Mouse (Mus musculus) fat pad, adult 2 months (tissue): Measurements from ENCODE around the gene Muc16.
A peak's percentile ranks its signal among the peaks of the same experiment; 100 is the strongest.

Source experiments
- DNase-seq: peaks from one replicate; pipeline ENCODE4 v3.0.0-alpha.2; 2011; ENCODE audit warnings: low read depth, low spot score; ENCODE audit errors: extremely low read depth

The Muc16 gene

GRCm38 (mm10) chr9:18674480-18675154 lies at the start of gene Muc16:
Gene Muc16, minus strand, starts transcription at chr9:18674530.
- DNase-seq, result no peak

GRCm38 (mm10) chr9:18722712-18723099 lies 48.4 kb upstream of the Muc16 start:
- no peak for DNase-seq

- no peak for DNase-seq
Measured at GRCm38 (mm10) chr9:18721931-18722711, 47.8 kb upstream of the Muc16 start.

GRCm38 (mm10) chr9:18721011-18721410 lies 46.7 kb upstream of the Muc16 start:
- DNase-seq, result no peak

- no peak for DNase-seq
Measured at GRCm38 (mm10) chr9:18705628-18706027, 31.3 kb upstream of the Muc16 start.

- DNase-seq, result no peak
Measured at GRCm38 (mm10) chr9:18598366-18598765, 76.0 kb downstream of the Muc16 start.

- DNase-seq, result no peak
Measured at GRCm38 (mm10) chr9:18508098-18508497, 166.2 kb downstream of the Muc16 start.

GRCm38 (mm10) chr9:18478168-18478567 lies 196.2 kb downstream of the Muc16 start, which contains the start of the genes Zfp558 and Mbd3l1:
Gene Zfp558, minus strand, starts transcription at chr9:18478268.
Gene Mbd3l1, plus strand, starts transcription at chr9:18478359.
- DNase-seq, result no peak

- DNase-seq, result peak; percentile 13
Measured at GRCm38 (mm10) chr9:18473324-18474128, 200.8 kb downstream of the Muc16 start.

- no peak for DNase-seq
Measured at GRCm38 (mm10) chr9:18468005-18468404, 206.3 kb downstream of the Muc16 start.

- DNase-seq, result no peak
Measured at GRCm38 (mm10) chr9:18467350-18467749, 207.0 kb downstream of the Muc16 start.

- DNase-seq, result no peak
Measured at GRCm38 (mm10) chr9:18456520-18456919, 217.8 kb downstream of the Muc16 start.
